Mouse (Mus musculus) small intestine, adult 2 months (tissue): ENCODE data around the gene Olfr1211.

ENCODE experiments used
- CTCF ChIP-seq: fragments of 200-500 bp; IDR thresholded peaks from 2 replicates; pipeline ENCODE4 v1.5.1; 2012; ENCODE audit warnings: low read depth, mild to moderate bottlenecking, control low read depth, inconsistent platforms, low read length, moderate library complexity, mixed read lengths; ENCODE audit not compliant: insufficient replicate concordance, insufficient read length; ENCODE audit errors: extremely low read depth
- POLR2A ChIP-seq: fragments of 200-500 bp; IDR thresholded peaks from 2 replicates; pipeline ENCODE4 v1.6.1; 2012; ENCODE audit warnings: low read depth, mild to moderate bottlenecking, control low read depth, inconsistent platforms, low read length, moderate library complexity

GRCm38 (mm10) chr2:88902211-88902610 lies 35.7 kb downstream of the Olfr1211 start, which contains the start of gene Olfr1208:
- no peak for TF ChIP-seq POLR2A
- TF ChIP-seq CTCF = no peak
